Mouse (Mus musculus) CH12.LX (cell line): ENCODE measurements around the gene Scaf4.

ENCODE experiments used
- EP300 ChIP-seq: IDR thresholded peaks from 2 replicates; pipeline ENCODE4 v1.6.1; 2011; ENCODE audit warnings: low read length, improper control_type of control experiment
- KAT2A ChIP-seq: IDR thresholded peaks from 2 replicates; pipeline ENCODE4 v1.6.1; 2012; ENCODE audit warnings: low read length, improper control_type of control experiment, inconsistent platforms; ENCODE audit not compliant: insufficient replicate concordance
- MAX ChIP-seq: IDR thresholded peaks from 2 replicates; pipeline ENCODE4 v1.6.1; 2011; ENCODE audit warnings: low read length, improper control_type of control experiment
- MEF2A ChIP-seq: IDR thresholded peaks from 2 replicates; pipeline ENCODE4 v1.6.1; 2014; ENCODE audit warnings: low read depth, mild to moderate bottlenecking, inconsistent platforms, low read length, improper control_type of control experiment, borderline replicate concordance
- POLR2A ChIP-seq: IDR thresholded peaks from 2 replicates; pipeline ENCODE4 v1.6.1; 2011; ENCODE audit warnings: low read depth, mild to moderate bottlenecking, improper control_type of control experiment, low read length
- RAD21 ChIP-seq: IDR thresholded peaks from 2 replicates; pipeline ENCODE4 v1.6.1; 2011; ENCODE audit warnings: low read depth, mild to moderate bottlenecking, low read length, improper control_type of control experiment, moderate library complexity
- ZNF384 ChIP-seq: IDR thresholded peaks from 2 replicates; pipeline ENCODE4 v1.6.1; 2012; ENCODE audit warnings: low read depth, low read length, improper control_type of control experiment, inconsistent platforms

GRCm38 (mm10) chr16:90211767-90212166 lies 72.5 kb downstream of the Scaf4 start:
- TF ChIP-seq POLR2A: no peak
- TF ChIP-seq RAD21: no peak
- TF ChIP-seq KAT2A: no peak
- no peak for TF ChIP-seq ZNF384
- TF ChIP-seq MAX: no peak
- TF ChIP-seq EP300: no peak
- TF ChIP-seq MEF2A: no peak
